Mouse (Mus musculus) olfactory bulb, adult 2 months (tissue): ENCODE data around the gene Xpo5. TPM values are rescaled to one million over a fixed set of nuclear protein-coding genes. Genes with fewer than 3 reads are reported as not detected.

Source experiments
- H3K27ac ChIP-seq: fragments of 200-500 bp; 2 replicates; pipeline ENCODE4 v1.5.1; 2012; ENCODE audit warnings: low read depth, low read length; ENCODE audit not compliant: insufficient read depth
- H3K4me1 ChIP-seq: fragments of 200-500 bp; 2 replicates; pipeline ENCODE4 v1.6.1; 2012; ENCODE audit warnings: low read length; ENCODE audit not compliant: control insufficient read depth, insufficient read depth
- H3K4me3 ChIP-seq: fragments of 200-500 bp; 2 replicates; pipeline ENCODE4 v1.5.1; 2012; ENCODE audit warnings: mild to moderate bottlenecking, low read depth, low read length, moderate library complexity; ENCODE audit not compliant: insufficient read depth
- CTCF ChIP-seq: fragments of 200-500 bp; IDR thresholded peaks from 2 replicates; pipeline ENCODE4 v1.5.1; 2012; ENCODE audit warnings: low read depth, mild to moderate bottlenecking, low read length, moderate library complexity; ENCODE audit not compliant: insufficient read depth
- POLR2A ChIP-seq: fragments of 200-500 bp; IDR thresholded peaks from 2 replicates; pipeline ENCODE4 v1.6.1; 2012; ENCODE audit warnings: mild to moderate bottlenecking, low read depth, low read length, moderate library complexity; ENCODE audit not compliant: insufficient read depth
- WGBS: fragments of 180-500 bp; shearing (Covaris S2); methylation state at CpG from one replicate; pipeline ENCODE4 v1.1.7; 2018; 5-methylcytosine and 5-hydroxymethylcytosine counted together
- polyA plus RNA-seq: library from polyadenylated mRNA; stranded (reverse); fragments of >200 nt; gene quantifications from 2 replicates; pipeline ENCODE4 v1.2.4, GENCODE M21; 2012; ENCODE audit warnings: low replicate concordance; ENCODE audit not compliant: missing spikeins, insufficient read depth, insufficient read length

The Xpo5 gene
- polyA plus RNA-seq, 1 experiment = not detected

GRCm38 (mm10) chr17:46161179-46161578, 41.4 kb upstream of the Xpo5 start:
- H3K4me3 ChIP-seq = peak overlapping the region; percentile 74
- no peak overlapping the region for H3K27ac ChIP-seq
- peaks cover 12% of the 10 kb centered on the region for H3K4me1 ChIP-seq
- TF ChIP-seq POLR2A = no peak
- no peak for TF ChIP-seq CTCF
- WGBS = 0% methylated on average over 19 of the region's 19 CpGs

GRCm38 (mm10) chr17:46161710-46162109, 40.9 kb upstream of the Xpo5 start:
- TF ChIP-seq CTCF = no peak
- no peak for TF ChIP-seq POLR2A
- 47% methylated on average over 9 of the region's 9 CpGs for WGBS
- Histone ChIP-seq H3K27ac (no peak overlapping the region), H3K4me3 (peak overlapping the region; percentile 74), H3K4me1 (peaks cover 12% of the 10 kb centered on the region)

GRCm38 (mm10) chr17:46162551-46162950, 40.0 kb upstream of the Xpo5 start:
- H3K4me1 ChIP-seq = peaks cover 12% of the 10 kb centered on the region
- H3K4me3 ChIP-seq = no peak overlapping the region
- 91% methylated on average over 7 of the region's 7 CpGs for WGBS
- no peak overlapping the region for H3K27ac ChIP-seq
- TF ChIP-seq POLR2A (no peak), CTCF (no peak)

GRCm38 (mm10) chr17:46162951-46163421, 39.6 kb upstream of the Xpo5 start:
- WGBS = 78% methylated on average over 9 of the region's 9 CpGs
- H3K27ac ChIP-seq = no peak overlapping the region
- TF ChIP-seq POLR2A = no peak
- TF ChIP-seq CTCF = no peak
- H3K4me1 ChIP-seq = peaks cover 12% of the 10 kb centered on the region
- no peak overlapping the region for H3K4me3 ChIP-seq

DNA sequence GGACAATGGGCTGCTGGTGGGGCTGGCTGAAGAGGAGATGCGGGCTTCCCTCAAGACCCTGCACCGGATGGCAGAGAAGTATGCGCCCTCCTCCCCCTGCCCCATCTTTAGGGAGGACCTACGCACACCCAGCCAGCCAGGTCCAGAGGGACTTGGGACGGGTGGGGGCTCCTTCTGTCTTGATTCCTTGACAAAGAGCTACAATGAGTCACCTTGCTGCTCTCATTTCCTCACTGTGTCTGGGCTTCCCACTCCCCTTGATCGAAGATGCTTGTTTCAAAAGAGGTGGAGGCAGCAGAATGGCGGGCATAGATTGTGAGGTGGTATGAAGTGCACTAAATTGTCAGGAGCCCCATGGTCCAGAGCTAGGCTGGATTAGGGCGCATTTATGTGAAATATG, 38.3 kb upstream of the Xpo5 start:
- Histone ChIP-seq H3K4me3 (no peak overlapping the region), H3K27ac (no peak overlapping the region), H3K4me1 (peaks cover 12% of the 10 kb centered on the region)
- WGBS = 94% methylated on average over 8 of the region's 8 CpGs
- TF ChIP-seq CTCF (no peak), POLR2A (no peak)

DNA sequence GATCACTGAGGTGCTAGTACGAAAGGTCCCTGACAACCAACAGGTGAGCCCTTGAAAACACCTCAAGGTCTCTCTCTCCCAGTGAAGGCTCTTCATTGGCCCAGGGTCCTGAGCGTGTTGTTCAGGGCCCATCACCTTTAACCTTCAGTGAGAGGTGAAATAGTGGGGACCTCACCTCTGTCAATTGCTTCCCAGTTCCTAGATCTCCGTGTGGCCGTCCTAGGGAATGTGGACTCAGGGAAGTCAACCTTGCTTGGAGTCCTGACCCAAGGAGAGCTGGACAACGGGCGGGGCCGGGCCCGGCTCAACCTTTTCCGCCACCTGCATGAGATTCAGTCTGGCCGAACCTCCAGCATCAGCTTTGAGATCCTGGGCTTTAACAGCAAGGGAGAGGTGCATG, 37.8 kb upstream of the Xpo5 start:
- TF ChIP-seq POLR2A (no peak), CTCF (no peak)
- Histone ChIP-seq H3K4me3 (no peak overlapping the region), H3K4me1 (peaks cover 12% of the 10 kb centered on the region), H3K27ac (no peak overlapping the region)
- WGBS = 93% methylated on average over 10 of the region's 10 CpGs

DNA sequence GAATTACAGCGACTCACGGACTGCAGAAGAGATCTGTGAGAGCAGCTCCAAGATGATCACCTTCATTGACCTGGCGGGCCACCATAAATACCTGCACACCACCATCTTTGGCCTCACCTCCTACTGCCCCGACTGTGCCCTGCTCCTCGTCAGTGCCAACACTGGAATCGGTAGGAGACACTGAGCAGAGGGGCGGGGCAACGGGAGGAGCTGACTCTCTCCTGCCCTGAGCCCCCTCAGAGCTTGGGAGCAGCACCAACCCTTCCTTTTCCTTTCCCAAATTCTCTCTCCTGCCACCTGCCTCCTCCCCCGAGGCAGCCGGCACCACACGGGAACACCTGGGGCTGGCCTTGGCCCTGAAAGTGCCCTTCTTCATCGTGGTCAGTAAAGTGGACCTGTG, 37.1 kb upstream of the Xpo5 start:
- TF ChIP-seq POLR2A (no peak), CTCF (no peak)
- Histone ChIP-seq H3K27ac (no peak overlapping the region), H3K4me3 (no peak overlapping the region), H3K4me1 (peaks cover 12% of the 10 kb centered on the region)
- 89% methylated on average over 12 of the region's 12 CpGs for WGBS

GRCm38 (mm10) chr17:46166270-46166669, 36.3 kb upstream of the Xpo5 start:
- Histone ChIP-seq H3K4me1 (peaks cover 12% of the 10 kb centered on the region), H3K27ac (no peak overlapping the region), H3K4me3 (no peak overlapping the region)
- TF ChIP-seq CTCF (no peak), POLR2A (no peak)
- WGBS = 70% methylated on average over 5 of the region's 5 CpGs

DNA sequence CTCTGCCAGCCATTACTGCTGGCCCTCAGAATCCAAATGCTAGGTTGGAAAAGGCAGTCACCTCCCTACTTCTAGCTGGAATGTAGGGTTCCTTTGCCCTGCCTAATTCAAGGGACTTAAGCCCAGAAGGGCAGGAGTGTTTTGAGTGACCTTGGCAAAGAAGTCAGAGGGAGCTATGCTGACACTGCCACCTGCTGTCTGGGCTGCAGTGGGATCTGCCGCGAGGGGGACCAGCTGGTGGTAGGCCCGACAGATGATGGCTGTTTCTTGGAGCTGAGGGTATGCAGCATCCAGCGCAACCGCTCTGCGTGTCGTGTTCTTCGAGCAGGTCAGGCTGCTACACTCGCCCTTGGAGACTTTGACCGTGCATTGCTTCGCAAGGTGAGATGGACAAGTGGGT, 35.6 kb upstream of the Xpo5 start:
- Histone ChIP-seq H3K4me3 (no peak overlapping the region), H3K4me1 (peaks cover 8% of the 10 kb centered on the region; the same call in 1 of the 2 replicates), H3K27ac (no peak overlapping the region)
- TF ChIP-seq POLR2A (no peak), CTCF (no peak)
- 81% methylated on average over 11 of the region's 11 CpGs for WGBS

DNA sequence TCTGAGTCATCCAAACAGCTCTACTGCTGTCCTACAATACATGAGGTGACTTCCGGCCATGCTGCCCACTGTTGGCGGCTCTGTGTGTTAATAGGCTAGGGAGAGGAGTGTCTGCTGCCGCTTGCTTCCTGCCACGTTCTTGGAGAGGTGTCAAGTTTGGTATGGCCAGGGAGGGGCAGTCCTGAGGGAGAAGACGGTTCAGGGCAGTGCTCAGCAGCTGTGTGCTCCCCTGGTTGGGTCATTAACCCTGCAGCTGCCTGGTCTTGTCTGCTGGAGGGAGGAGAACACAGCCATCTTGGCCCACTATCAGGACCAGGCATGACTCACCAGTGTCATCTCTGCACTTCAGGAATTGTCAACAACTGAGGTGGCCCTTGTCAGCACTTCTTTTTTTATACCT, 34.3 kb upstream of the Xpo5 start:
- no peak overlapping the region for H3K27ac ChIP-seq
- H3K4me1 ChIP-seq = no peaks in the 10 kb centered on the region
- TF ChIP-seq CTCF (no peak), POLR2A (no peak)
- 46% methylated on average over 5 of the region's 5 CpGs for WGBS
- H3K4me3 ChIP-seq = no peak overlapping the region
